Mouse (Mus musculus) gastrocnemius, postnatal 10 days (tissue): ENCODE measurements around the gene Spsb2. TPM values are rescaled to one million over a fixed set of nuclear protein-coding genes. Genes with fewer than 3 reads are reported as not detected.
"Not testable (repeated sequence)": the region's sequence is repeated elsewhere in the genome, so short reads cannot be mapped to it uniquely, and the experiment has no call there.

Experiments used
- DNase-seq: peaks from one replicate; pipeline ENCODE4 v3.0.0; 2021; ENCODE audit warnings: mixed read lengths
- long read RNA-seq, 2 experiments: library from polyadenylated mRNA; stranded (forward); transcript quantifications; one replicate each; pipeline ENCODE4 v2.0.0; 2021
- total RNA-seq, 2 experiments: library from RNA; stranded (reverse); gene quantifications; 2 replicates each; pipeline ENCODE4 v1.2.3; 2021

The Spsb2 gene
- 1 to 10 TPM; 3.5 to 6.5 TPM for total RNA-seq
- long read RNA-seq, experiment 1, partial matches to known transcripts, result 0 of 2 reads
- long read RNA-seq, experiment 1, other reads (novel, unspliced or antisense), result 0 of 2 reads
- long read RNA-seq, experiment 2, partial matches to known transcripts, result 0 of 1 reads
- long read RNA-seq, experiment 2, other reads (novel, unspliced or antisense), result 1 of 1 reads

DNA sequence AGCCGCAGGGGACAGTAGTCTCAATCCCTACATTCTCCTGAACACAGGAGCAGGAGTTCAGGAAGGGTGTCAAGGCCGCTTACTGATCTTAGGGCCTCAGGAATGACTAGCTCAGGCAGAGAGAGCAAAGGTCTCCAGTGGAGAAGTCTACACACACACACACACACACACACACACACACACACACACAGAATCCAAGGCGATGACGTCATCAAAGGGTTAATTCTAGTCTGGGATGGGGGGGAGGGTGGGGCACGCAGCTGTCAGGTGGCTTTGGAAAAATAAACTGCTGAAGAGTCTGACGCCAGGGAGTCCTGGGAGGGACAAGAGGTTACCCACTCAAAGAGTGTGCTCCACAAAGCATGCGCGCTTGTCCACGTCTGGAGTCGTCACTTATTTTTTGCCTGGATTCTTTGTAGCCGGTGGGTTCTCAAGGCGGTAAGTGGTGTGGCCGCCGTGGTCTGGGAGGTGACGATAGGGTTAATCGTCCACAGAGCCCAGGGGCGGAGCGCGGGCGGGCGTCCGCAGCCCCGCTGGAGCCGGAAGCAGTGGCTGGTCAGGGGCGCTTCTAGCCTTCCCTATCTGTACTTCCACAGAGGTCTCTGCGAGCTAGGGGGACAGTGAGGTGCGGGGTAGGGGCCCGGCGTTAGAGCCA is at the start of gene Spsb2:
Gene Spsb2 (plus strand): TSS at position 304 of the 655 bp plus-strand sequence.
- peak; percentile 80 for DNase-seq

DNA sequence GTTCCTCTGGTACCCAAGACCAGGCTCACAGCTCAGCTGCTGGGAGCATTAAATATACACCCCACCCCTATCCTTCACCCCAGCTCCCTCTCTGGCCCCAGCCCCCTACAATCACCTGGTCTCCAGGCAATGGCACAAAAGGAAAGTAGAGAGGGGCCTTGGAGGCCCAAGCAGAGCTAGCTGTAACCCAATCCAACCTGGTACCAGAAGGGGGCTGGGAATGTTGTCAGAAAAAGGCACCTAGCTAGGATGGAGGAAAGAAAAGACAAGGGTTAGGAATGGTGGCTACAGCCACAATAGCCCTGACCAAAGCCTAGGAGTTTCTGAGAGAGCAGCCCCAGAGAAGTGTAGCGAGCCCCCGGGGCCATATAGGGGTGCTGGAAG is 49.6 kb upstream of the Spsb2 start:
- no peak for DNase-seq

DNA sequence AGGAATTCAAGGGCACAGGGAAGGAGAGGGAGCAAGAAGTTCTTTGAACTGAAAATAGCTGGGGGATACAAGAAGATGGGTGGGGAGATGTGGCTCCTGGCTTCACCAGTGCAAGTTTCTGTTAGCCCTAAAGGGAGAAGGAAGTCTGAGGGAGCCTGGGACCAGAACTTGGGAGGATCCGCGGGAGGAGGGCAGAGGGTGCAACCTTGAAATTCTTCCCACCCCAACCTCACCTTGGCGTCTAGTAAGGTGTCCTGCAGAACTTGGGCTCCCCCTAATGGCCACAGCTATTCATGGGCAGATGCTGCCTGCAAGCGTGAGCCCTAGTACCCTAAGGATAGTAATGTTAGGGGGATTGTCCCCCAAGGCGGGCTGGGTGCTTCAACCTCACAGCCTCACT is 49.2 kb upstream of the Spsb2 start:
- peak; percentile 80 for DNase-seq

DNA sequence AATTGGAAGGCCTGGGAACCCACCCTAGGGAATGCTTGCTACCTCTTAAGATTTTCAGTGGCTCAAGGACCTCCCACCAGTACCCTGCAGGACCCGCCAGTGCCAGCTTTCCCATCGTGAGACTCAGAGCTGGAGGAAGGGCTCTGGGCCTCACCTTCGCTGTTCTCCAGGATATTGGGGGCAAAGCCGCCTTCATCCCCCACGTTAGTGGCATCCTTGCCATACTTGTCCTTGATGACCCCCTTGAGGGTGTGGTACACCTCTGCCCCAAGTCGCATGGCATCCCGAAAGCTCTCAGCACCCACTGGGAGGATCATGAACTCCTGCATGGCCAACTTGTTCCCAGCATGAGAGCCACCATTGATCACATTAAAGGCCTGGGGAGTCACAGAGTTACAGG is 42.5 kb upstream of the Spsb2 start:
- no peak for DNase-seq

DNA sequence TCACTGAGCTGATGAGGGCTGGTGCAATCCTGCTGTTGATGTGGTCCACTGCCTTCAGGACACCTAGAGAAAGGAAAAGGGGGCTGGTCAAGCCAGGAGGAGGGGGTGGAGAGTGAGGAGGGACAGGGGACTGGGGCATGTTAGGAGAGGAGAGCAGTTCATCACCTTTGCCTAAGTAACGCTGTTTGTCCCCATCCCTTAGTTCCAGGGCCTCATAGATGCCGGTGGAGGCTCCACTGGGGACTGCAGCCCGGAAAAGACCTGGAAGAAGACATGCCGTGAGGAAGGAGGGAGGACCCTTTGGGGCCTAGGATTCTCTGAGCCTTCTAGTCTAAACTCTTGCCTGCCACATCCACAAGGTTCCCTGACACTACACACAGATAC is 40.9 kb upstream of the Spsb2 start:
- no peak for DNase-seq

DNA sequence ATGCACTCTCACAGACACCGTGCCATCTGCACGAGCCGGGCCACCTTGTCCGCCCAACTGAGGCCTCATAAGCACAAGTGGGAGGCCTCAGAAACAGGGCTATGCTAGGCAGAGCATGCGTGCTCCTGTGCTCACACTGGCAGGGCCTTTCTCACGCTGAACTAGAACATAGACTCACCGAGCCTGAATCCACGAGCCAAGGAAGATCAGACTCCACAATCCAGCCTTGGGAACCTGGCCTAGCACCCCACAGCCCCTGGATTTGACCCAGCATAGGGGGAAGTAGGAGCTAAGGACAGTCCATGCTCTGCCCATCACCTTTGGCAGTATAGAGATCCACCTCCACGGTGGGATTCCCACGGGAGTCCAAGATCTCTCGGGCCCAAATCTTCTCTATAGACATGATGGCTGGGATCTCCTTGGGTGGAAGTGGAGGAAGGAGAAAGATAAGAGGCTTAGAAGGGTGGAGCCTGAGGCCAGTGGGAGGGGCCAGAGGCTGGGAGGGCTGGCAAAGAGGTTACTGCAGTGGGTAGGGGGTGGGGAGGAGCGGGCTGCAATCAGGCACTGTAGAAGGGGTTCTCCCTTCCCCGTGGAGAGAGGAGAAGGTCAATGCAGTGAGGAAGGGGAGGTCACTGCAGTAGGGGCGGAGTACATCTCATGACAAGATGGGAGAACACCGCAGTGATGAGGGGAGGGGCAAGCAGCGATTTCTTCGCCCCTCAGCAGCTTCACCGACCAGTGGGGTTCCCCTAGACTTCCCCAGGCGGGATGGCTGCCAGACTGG is 40.3 kb upstream of the Spsb2 start:
- peak; percentile 14 for DNase-seq

DNA sequence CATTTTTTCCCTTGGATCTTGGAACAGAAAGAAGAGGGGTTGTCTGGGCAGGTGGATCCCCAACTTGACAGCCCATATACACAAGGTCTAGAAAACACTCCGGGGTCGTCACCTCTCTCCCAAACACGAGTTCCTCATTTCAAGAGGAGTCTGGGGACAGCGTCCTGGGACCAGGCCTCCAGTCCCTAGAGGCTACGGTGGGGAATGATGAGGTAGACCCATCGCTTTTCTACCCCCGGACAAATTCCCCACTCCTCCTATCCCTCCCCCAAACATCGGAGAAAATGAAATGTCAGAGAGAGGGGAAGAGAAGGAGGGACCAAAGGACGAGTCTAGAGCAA is 39.8 kb upstream of the Spsb2 start:
- no peak for DNase-seq

DNA sequence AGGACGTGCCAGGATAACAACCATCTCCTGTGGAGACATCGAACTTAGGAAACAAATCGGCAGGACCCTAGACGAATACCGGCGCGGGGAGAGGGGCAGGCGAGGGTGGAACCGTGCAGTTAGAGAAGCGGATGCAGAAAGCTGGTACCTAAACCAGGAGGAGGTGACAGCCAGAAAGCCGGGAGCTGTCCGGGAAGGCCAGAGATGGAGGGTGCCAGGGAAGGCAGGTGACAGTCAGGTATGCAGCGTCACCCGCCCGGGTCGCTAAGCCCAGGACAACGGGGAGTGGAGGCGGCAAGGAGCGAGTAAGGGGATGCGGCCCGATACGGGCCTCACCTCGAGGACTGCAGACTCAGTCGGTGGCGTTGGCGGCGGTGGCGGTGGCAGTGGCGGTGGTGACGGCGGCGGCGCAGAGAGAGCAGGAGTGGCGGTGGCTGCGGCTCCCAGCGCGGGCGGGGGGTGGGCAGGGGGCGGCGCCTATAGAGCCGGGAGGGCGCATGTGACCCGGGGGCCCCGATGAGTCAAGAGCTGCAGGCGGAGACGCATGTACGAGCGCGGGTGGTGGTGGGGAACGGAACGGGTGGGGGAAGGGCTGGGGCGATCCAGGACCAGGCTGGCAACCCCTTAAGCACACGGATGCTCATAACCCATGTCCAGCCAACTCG is 39.2 kb upstream of the Spsb2 start, which contains the start of gene Eno2:
Gene Eno2 (minus strand): TSS at position 573 of the 665 bp plus-strand sequence.
- peak; percentile 57 for DNase-seq

DNA sequence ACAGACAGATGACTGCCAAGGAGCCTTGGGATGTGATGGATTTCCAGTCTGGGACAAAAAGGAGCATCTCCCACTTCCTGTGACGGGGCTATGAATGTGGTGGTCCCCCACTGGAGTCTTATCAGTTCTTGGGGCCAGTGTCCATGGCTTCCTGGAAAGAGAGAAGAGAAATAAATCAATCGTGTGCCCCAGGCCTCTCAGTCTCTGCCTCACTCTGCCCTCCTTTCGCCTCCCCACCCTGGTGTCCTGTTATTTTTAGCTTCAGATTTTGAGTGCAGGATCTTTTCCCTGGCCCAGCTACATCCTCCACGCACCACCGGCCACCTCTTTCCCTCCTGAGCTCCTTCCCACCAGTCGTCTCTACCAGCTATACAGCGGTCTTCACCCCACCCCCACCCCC is 38.4 kb upstream of the Spsb2 start:
- DNase-seq, result no peak

DNA sequence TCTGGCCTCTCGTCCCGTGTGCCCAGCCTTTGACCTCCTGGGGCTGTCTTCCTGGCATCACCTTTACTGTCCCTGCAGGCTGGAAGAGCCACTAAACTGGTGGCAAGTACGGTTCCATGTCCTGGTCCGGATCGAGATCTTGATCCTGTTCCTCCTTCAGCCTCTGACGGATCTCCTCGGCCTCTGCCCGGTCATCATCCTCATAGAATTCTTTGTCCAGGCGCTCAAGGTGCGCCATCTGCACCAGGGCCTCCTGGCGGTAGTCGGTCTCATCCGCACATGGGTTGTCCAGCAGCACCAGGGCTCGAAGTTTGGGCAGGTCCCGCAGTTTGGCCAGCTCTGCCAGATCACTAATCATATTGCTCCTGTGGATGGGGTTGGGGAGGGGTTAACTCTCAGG is 38.0 kb upstream of the Spsb2 start:
- DNase-seq, result no peak

DNA sequence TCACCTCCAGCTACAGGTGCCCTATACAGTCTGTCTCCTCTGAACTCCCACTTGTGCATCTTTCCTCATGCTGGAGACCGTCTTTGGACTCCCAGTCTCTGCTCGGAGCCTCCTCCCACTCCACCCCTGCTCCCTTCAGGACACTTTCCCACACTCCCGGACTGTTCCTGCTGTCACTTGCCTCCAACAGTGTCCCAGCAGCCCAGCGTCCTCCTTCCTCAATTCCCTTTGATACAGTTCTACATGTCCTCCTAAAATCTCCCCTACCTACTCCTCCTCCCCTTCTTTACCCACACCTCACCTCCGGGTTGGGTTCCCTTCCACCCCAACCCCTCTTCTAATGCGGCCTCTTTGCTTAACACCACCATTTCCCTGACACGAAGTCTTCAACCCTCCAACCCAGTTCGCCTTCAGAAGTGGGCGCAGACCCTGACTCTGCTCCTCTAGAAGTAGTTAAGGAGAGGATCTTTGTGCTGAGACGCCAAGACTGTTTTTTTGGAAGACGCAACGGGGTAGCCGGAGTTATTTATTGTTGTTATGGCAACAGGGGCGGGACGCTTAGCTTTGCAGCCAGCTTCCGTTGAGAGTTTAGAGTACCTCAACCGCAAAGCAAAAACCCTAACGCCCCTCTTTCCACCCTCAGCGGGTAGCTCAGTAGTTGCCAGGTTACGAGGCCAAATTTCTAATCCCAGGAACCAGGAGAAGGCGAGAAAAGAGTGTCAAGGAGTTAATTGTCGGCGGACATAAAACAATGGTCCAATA is 29.1 kb upstream of the Spsb2 start, which contains the start of gene Lrrc23:
Gene Lrrc23 (minus strand): TSS at position 506 of the 762 bp plus-strand sequence.
- DNase-seq, result peak; percentile 11

DNA sequence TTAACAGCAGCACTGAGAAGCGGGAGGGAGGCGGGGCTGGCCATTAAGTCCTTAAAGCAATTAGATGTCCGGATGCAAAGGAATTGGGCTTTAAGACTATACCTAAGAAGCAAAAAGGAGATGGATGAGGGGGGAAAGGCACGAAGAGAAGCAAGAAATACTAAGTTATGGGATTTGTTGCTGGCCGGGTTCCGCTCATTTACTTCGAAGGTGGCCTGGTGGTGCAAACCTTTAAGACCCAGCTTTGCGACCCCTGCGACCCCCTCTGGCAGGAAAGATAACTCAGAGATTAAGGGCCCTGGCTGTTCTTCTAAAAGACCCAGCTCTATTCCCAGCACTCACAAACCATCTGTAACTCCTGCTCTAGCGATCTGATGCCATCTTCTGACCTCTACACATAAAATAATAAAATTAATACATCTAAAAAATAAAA is 28.5 kb upstream of the Spsb2 start:
- DNase-seq, result no peak

DNA sequence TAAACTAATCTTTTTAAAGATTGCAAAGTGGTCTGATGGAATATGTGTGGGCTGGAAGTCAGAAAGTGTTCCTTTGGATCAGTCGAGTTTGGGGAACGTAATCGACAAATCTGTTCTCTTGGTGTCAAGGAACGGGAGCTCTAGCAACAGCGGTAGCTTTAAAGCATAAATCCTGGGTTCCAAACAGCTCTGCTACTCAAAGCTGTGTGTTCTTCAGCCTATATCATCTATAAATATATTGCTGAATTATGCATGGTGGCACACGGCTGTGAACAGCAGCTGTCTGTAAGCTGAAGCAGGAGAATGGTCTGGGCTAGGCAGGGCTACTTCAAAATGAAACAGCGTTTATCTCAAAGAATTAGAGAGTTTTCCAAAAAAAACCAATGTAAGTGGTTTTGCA is 27.5 kb upstream of the Spsb2 start:
- DNase-seq, result no peak

DNA sequence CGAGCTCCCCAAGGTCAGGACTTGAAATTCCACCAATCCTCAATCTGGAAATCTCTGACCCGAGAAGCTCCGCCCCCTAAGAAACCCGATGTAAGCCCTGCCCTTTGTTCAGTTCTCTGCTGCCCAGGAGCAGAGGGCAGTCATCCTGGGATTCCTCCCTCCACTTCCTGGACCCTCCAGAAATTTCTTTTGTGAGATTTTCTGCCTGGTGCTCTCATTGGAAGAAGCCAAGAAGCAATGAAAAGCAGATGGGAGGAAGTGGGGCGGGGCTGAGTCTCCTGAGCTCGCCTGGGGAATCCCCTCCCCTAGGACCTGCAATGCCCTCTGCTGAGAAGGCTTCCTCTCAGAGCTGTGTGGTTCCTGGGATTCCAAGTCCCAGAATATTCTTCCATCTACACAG is 26.0 kb upstream of the Spsb2 start:
- peak; percentile 18 for DNase-seq

DNA sequence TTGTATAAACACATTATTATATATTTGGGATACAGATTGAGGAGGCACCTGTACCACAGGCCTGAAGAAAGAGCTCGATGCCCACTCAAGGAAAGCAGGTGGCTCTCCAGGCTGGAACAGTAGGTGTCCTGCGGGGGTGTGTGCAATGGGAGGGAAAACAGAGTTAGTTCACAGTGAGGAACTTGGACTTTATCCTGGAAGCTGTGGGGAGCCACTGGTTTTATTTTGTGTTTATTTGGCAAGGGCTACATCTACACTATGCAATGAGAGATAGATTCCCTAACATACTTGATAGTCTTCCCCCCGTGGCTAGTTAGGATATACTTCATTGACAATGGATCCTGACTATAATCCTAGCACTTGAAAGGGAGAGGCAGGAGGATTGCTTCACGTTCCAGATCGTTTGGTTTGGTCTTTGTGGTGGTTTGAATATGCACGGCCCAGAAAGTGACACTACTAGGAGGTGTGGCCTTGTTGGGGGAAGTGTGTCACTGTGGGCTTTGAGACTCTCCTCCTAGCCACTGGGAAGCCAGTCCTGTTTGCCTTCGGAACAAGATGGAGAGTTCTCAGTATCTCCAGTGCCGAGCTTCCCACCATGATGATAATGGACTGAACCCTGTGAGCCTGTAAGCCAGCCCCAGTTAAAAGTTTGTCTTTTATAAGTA is 21.6 kb upstream of the Spsb2 start:
- DNase-seq, result no peak

DNA sequence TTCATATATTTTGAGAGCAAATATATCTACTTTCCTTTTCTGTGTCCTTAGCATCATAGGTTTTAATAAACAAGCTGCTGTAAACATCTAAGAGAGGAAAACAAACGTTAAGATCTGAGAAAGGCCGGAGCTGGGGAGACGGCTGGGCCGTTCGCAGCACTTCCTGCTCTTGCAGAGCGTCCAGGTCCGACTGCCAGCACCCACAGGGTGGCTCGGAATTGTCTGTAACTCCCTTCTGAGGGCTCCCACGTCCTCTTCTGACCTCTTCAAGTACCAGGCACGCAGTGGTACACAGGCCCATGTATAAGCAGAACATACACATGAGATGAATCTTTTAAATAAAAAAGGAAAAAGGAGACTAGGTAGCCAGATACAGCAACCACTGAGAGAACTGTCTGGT is 20.7 kb upstream of the Spsb2 start:
- no peak for DNase-seq

DNA sequence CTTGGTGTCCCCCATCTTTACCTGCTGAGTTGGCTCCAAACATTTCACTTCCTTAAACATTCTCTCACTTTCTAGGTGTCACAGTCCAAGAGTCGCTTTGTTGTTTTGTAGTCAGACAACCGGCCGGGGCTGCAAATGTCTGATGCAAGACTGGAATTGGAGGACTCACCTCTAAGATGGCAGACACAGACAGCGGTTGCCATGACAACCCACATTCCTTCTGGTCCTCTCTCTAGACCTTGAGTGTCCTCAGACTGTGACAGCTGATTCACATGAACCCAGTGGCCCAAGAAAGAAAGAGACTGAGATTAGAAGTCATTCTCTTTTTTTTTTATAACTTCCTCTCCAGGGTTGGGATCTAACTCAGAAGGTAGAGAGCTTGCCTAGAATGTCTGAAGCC is 18.9 kb upstream of the Spsb2 start:
- DNase-seq, result no peak

DNA sequence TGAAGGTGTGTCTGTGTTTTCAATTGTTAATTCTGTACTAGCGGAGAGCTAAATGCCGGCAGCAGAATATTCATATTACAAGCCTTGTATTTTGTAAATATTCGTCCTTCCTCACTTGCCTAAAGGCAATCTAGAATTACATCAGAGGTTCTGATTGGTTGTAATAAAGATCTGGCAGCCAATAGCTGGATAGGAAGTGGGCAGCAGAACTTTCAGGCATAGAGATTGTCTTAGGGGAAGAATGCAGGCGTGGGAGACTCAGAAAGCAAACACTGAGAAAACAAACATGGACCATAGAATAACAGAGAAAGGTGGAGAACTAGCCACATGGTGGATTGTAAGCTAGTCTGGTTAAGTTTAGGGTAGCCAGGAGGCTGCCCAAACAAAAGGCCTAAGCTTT is 18.3 kb upstream of the Spsb2 start:
- DNase-seq, result no peak

DNA sequence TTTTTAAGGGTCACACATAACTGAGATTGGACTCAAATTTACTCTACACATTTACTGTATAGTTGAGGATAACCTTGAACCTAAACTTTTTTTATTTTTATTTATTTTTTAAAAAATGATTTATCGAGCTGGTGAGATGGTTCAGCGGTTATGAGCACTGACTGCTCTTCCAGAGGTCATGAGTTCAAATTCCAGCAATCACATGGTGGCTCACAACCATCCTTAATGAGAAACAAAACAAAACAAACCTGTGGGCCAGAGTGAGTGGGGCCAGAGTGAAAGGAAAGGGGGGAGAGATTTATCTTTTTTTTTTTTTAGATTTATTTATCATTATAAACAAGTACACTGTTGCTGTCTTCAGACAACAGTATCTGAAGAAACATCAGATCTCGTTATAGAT is 16.6 kb upstream of the Spsb2 start:
- DNase-seq, result no peak

DNA sequence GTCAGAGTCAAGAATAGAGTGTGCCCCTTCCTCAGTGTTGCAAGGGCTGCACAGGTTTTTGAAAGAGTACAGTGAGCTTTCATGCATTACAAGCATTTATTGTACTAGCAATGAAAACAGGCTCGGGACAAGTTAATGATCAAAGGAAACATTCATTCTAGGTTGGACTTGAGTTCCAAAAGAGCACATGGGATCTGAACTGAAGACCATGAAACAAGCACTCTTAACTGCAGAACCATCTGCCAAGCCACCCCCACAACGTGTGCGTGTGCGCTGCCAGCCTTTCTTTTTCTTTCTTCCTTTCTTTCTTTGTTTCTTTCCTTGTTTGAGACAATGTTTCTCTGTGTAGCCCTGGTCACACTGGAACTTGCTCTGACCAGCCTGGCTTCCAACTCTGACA is 12.7 kb upstream of the Spsb2 start:
- DNase-seq, result no peak

DNA sequence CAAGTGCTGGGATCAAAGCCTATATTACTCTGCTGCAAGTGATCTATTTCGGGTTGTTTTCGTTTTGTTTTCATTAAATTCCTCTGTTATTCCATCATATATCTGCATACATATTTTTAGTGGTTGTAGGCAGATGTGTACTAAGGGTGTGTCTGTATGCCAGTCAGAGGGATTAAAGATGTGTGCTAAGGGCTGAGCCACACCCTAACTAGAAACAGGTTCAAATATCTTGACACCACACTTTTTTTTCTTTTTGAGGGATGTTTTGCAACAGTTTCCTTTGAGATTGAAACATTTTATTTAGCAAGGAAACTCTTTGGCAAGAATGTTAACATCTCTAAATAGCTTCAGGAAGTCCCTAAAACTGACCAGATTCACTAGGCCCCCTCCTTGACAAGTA is 12.3 kb upstream of the Spsb2 start:
- no peak for DNase-seq

DNA sequence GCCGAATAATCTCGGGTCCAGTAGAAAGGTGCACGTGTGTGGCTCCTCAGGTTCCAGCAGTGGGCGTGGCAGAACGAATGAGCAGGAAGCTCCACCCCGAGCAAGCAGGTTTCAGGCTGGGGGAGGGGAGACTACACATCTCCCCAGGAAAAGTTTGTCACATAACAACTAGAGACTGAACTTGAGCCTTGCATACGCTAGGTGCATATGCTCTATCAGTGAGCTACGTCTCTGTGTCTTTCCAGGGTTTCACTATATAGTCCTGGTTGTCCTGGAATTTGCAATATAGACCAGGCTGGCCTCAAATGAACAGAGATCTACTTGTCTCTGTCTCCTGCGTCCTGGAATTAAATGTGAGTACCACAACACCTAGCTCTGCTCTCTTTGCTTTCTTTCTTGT is 6.1 kb upstream of the Spsb2 start:
- not testable (repeated sequence) for DNase-seq
